Mouse (Mus musculus) erythroblast, embryonic 14.5 days (primary cell): Measurements from ENCODE around the gene Mrpl35. TPM values are rescaled to one million over a fixed set of nuclear protein-coding genes. Genes with fewer than 3 reads are reported as not detected.

Experiments
- H3K27me3 ChIP-seq: 2 replicates; pipeline ENCODE4 v1.6.1; 2012; ENCODE audit warnings: inconsistent platforms; ENCODE audit not compliant: control insufficient read depth
- H3K36me3 ChIP-seq: 2 replicates; pipeline ENCODE4 v1.6.1; 2012; ENCODE audit warnings: mild to moderate bottlenecking, inconsistent platforms; ENCODE audit not compliant: control insufficient read depth
- H3K4me1 ChIP-seq: 2 replicates; pipeline ENCODE4 v1.6.1; 2012; ENCODE audit warnings: inconsistent platforms; ENCODE audit not compliant: control insufficient read depth
- H3K4me3 ChIP-seq: replicated peaks from 2 replicates; pipeline ENCODE3; 2012; ENCODE audit warnings: moderate library complexity, mild to moderate bottlenecking, inconsistent platforms
- H3K9me3 ChIP-seq: 2 replicates; pipeline ENCODE4 v1.6.1; 2012; ENCODE audit warnings: low read length, inconsistent platforms, mixed read lengths; ENCODE audit not compliant: control insufficient read depth
- GATA1 ChIP-seq: IDR thresholded peaks from 2 replicates; pipeline ENCODE4 v1.6.1; 2012; ENCODE audit warnings: low read length, inconsistent platforms, mixed read lengths
- TAL1 ChIP-seq: IDR thresholded peaks from 3 replicates; pipeline ENCODE4 v1.6.1; 2012; ENCODE audit warnings: low read length, inconsistent platforms, mixed read lengths
- polyA plus RNA-seq: library from polyadenylated mRNA; stranded (reverse); fragments of >175 nt; gene quantifications from 2 replicates; pipeline ENCODE4 v1.2.3, GENCODE M21; 2012

Mrpl35 gene
- polyA plus RNA-seq, 1 experiment: 0.22 TPM

- peaks cover 5% of the 10 kb centered on the region for H3K9me3 ChIP-seq
- no peaks in the 10 kb centered on the region for H3K4me1 ChIP-seq
- no peak for TF ChIP-seq GATA1
- no peak for TF ChIP-seq TAL1
- no peak overlapping the region for H3K4me3 ChIP-seq
- no peaks in the 10 kb centered on the region for H3K27me3 ChIP-seq
- no peaks in the 10 kb centered on the region for H3K36me3 ChIP-seq
These were observed 46.9 kb downstream of the Mrpl35 start for GRCm38 (mm10) chr6:71779831-71780230.

DNA sequence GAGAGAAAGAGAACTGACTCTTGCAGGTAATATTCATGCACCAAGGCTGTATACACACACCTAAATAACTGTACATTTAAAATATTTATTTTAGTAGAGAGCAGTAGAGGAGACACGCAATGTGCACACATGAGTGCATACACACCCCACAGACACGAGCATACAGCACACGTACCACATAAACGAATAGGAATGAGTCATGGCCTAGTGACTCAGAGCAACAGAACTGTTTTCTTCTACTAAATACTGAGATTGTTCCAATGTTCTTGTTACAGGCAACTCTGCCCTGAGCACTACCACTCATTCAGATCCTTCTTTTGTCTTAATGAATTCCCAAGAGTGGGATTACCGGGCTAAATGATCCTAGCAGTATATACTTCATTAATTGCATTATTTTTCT, 48.8 kb downstream of the Mrpl35 start:
- no peak for TF ChIP-seq GATA1
- TF ChIP-seq TAL1: no peak
- no peaks in the 10 kb centered on the region for H3K4me1 ChIP-seq
- no peaks in the 10 kb centered on the region for H3K9me3 ChIP-seq
- no peaks in the 10 kb centered on the region for H3K27me3 ChIP-seq
- no peak overlapping the region for H3K4me3 ChIP-seq
- no peaks in the 10 kb centered on the region for H3K36me3 ChIP-seq

DNA sequence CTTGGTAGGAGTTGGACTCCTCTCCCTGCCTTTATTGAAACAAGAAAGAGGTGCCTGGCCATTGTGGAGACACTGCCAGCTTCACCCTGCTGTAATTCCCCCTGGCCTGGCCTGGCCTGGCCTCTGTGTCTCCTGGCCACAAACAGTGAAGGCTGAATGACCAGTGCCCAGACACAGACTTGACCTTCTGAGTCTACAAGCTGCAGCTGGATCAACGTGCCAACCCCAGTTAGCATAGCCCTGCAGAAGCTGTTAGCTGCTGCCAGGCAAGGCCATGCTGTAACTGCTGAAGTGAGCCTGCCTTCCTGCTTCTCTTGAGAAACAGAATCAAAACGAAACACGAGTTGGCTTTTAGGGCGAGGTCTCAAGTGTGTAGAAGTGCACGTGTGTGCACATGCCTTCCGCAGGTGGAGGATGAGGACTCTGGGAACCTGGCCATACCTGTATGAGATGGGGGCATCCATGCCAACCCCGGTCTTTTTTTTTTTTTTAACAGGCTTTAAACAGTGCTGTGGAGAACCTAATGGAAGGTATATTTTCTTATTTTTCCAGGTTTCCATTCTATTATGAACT, 54.0 kb downstream of the Mrpl35 start:
- no peaks in the 10 kb centered on the region for H3K27me3 ChIP-seq
- H3K36me3 ChIP-seq: no peaks in the 10 kb centered on the region
- H3K4me1 ChIP-seq: peaks cover 2% of the 10 kb centered on the region; the same call in 1 of the 2 replicates
- no peak for TF ChIP-seq GATA1
- no peak for TF ChIP-seq TAL1
- H3K4me3 ChIP-seq: no peak overlapping the region
- peaks cover 7% of the 10 kb centered on the region for H3K9me3 ChIP-seq

GRCm38 (mm10) chr6:71772156-71772555, 54.6 kb downstream of the Mrpl35 start:
- Histone ChIP-seq H3K4me3 (no peak overlapping the region), H3K9me3 (peaks cover 7% of the 10 kb centered on the region), H3K4me1 (peaks cover 3% of the 10 kb centered on the region; the same call in 1 of the 2 replicates)

GRCm38 (mm10) chr6:71771282-71771681, 55.5 kb downstream of the Mrpl35 start:
- H3K36me3 ChIP-seq: no peaks in the 10 kb centered on the region
- H3K4me1 ChIP-seq: peaks cover 3% of the 10 kb centered on the region; the same call in 1 of the 2 replicates
- H3K9me3 ChIP-seq: peaks cover 7% of the 10 kb centered on the region
- TF ChIP-seq GATA1 (no peak), TAL1 (no peak)
- no peaks in the 10 kb centered on the region for H3K27me3 ChIP-seq
- no peak overlapping the region for H3K4me3 ChIP-seq

More at GRCm38 (mm10) chr6:71772156-71772555, 54.6 kb downstream of the Mrpl35 start:
- Histone ChIP-seq H3K27me3 (no peaks in the 10 kb centered on the region), H3K36me3 (no peaks in the 10 kb centered on the region)
- TF ChIP-seq GATA1: no peak
- no peak for TF ChIP-seq TAL1

GRCm38 (mm10) chr6:71770856-71771255, 55.9 kb downstream of the Mrpl35 start:
- no peaks in the 10 kb centered on the region for H3K27me3 ChIP-seq
- peaks cover 3% of the 10 kb centered on the region; the same call in 1 of the 2 replicates for H3K4me1 ChIP-seq
- H3K4me3 ChIP-seq: no peak overlapping the region
- peaks cover 7% of the 10 kb centered on the region for H3K9me3 ChIP-seq
- TF ChIP-seq GATA1: no peak
- TF ChIP-seq TAL1: no peak
- no peaks in the 10 kb centered on the region for H3K36me3 ChIP-seq

- TF ChIP-seq GATA1 (no peak), TAL1 (no peak)
- Histone ChIP-seq H3K36me3 (no peaks in the 10 kb centered on the region), H3K4me1 (peaks cover 3% of the 10 kb centered on the region; the same call in 1 of the 2 replicates), H3K27me3 (no peaks in the 10 kb centered on the region), H3K9me3 (peaks cover 7% of the 10 kb centered on the region), H3K4me3 (no peak overlapping the region)
These were observed 56.7 kb downstream of the Mrpl35 start for GRCm38 (mm10) chr6:71769901-71770690.

DNA sequence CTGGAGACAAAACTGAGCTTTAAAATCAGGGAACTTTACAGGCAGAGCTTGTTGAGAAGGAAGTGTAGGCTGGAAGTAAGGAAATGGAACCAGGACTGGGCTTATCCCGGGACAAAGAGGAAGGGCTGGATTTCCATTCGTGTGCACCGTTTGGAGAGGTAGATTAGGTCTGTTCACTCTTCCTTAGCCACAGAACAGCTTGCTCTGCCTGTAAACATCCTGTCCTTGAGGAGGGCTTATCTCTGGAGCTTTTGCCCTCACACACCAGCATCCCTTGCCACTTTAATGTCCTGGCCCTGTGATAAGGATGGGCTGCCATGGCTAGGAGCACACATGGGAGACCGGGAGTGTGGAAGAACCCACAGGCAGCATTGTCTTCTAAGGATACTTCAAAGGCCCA, 59.0 kb downstream of the Mrpl35 start:
- Histone ChIP-seq H3K27me3 (no peaks in the 10 kb centered on the region), H3K4me3 (no peak overlapping the region), H3K4me1 (peaks cover 3% of the 10 kb centered on the region; the same call in 1 of the 2 replicates), H3K36me3 (no peaks in the 10 kb centered on the region), H3K9me3 (peaks cover 7% of the 10 kb centered on the region)
- TF ChIP-seq TAL1 (no peak), GATA1 (no peak)

Other genes starting within 250 kb of the Mrpl35 start
- gene Kdm3a, start 194.0 kb downstream of the Mrpl35 start, polyA plus RNA-seq: 0.45 and 0.69 TPM in 2 replicates
- 0.01 TPM in 1 of 2 replicates, not detected in the other for gene Reep1, start 119.4 kb downstream of the Mrpl35 start, polyA plus RNA-seq
- gene Immt, start 4.4 kb upstream of the Mrpl35 start, polyA plus RNA-seq: 2.0 and 2.5 TPM in 2 replicates
- 0.28 and 0.44 TPM in 2 replicates for gene Ptcd3, start 81.8 kb upstream of the Mrpl35 start, polyA plus RNA-seq
- gene Polr1a, start 82.1 kb upstream of the Mrpl35 start, polyA plus RNA-seq: 0.27 and 0.50 TPM in 2 replicates